Mouse (Mus musculus) kidney, embryonic 16.5 days (tissue): ENCODE measurements around the gene Vars2. TPM values are rescaled to one million over a fixed set of nuclear protein-coding genes. Genes with fewer than 3 reads are reported as not detected.
A peak's percentile ranks its signal among the peaks of the same experiment; 100 is the strongest.

Experiments
- ATAC-seq: fragments of 200-750 bp; cut with Nextera tagmentation; 2 replicates; pipeline ENCODE4 v1.8.0; 2017; ENCODE audit warnings: moderate TSS enrichment; ENCODE audit not compliant: low FRiP score, low TSS enrichment
- H3K27ac ChIP-seq: fragments of 300-500 bp; sonication (generic); 2 replicates; pipeline ENCODE4 v1.5.1; 2014; ENCODE audit warnings: low read length
- H3K27me3 ChIP-seq: fragments of 300-500 bp; sonication (generic); 2 replicates; pipeline ENCODE4 v1.6.1; 2014; ENCODE audit warnings: low read length, control low read depth, mixed read lengths; ENCODE audit not compliant: insufficient read depth
- H3K36me3 ChIP-seq: fragments of 300-500 bp; sonication (generic); 2 replicates; pipeline ENCODE4 v1.6.1; 2014; ENCODE audit warnings: low read length, control low read depth, mixed read lengths; ENCODE audit not compliant: insufficient read depth
- H3K4me1 ChIP-seq: fragments of 300-500 bp; sonication (generic); 2 replicates; pipeline ENCODE4 v1.6.1; 2014; ENCODE audit warnings: low read length, control low read depth, mixed read lengths; ENCODE audit not compliant: insufficient read depth
- H3K4me2 ChIP-seq: fragments of 300-500 bp; sonication (generic); replicated peaks from 2 replicates; pipeline ENCODE4 v1.6.1; 2014; ENCODE audit warnings: low read depth, low read length
- H3K4me3 ChIP-seq: fragments of 300-500 bp; sonication (generic); 2 replicates; pipeline ENCODE4 v1.5.1; 2014; ENCODE audit warnings: mild to moderate bottlenecking, low read length
- H3K9ac ChIP-seq: fragments of 300-500 bp; sonication (generic); replicated peaks from 2 replicates; pipeline ENCODE4 v1.6.1; 2014; ENCODE audit warnings: low read length
- H3K9me3 ChIP-seq: fragments of 300-500 bp; sonication (generic); 2 replicates; pipeline ENCODE4 v1.6.1; 2016; ENCODE audit warnings: low read length, control low read depth
- WGBS: fragments of 180-500 bp; shearing (Covaris S2); extraction: QIAGEN DNeasy Blood & Tissue Kit; methylation state at CpG from one replicate; pipeline ENCODE4 v1.1.7; 2014; 5-methylcytosine and 5-hydroxymethylcytosine counted together
- polyA plus RNA-seq: library from polyadenylated mRNA; unstranded; fragments of >200 nt; fragmentation: Nextera tagmentation; extraction: Ambion mirVana; gene quantifications from 2 replicates; pipeline ENCODE4 v1.2.1, GENCODE M21; 2015

The Vars2 gene
- polyA plus RNA-seq, 1 experiment from 2014 or later: 21.0 TPM

- no peak for ATAC-seq
- no peaks in the 10 kb centered on the region for H3K4me1 ChIP-seq
- H3K4me2 ChIP-seq: peak overlapping the region; percentile 36
- peak overlapping the region; percentile 13; the same call in 1 of the 2 replicates for H3K27ac ChIP-seq
- no peaks in the 10 kb centered on the region for H3K9me3 ChIP-seq
- H3K27me3 ChIP-seq: no peaks in the 10 kb centered on the region
- no peak overlapping the region for H3K4me3 ChIP-seq
- WGBS: 75% methylated on average over 6 of the region's 6 CpGs
- H3K9ac ChIP-seq: no peak overlapping the region
- no peaks in the 10 kb centered on the region for H3K36me3 ChIP-seq
Measured at GRCm38 (mm10) chr17:35639352-35639751, 28.0 kb downstream of the Vars2 start.

- H3K9ac ChIP-seq: no peak overlapping the region
- 25% methylated on average over 14 of the region's 14 CpGs for WGBS
- H3K4me3 ChIP-seq: no peak overlapping the region
- peak; percentile 91 for ATAC-seq
- H3K9me3 ChIP-seq: no peaks in the 10 kb centered on the region
- H3K4me1 ChIP-seq: no peaks in the 10 kb centered on the region
- peak overlapping the region; percentile 23; the same call in 1 of the 2 replicates for H3K27ac ChIP-seq
- H3K27me3 ChIP-seq: no peaks in the 10 kb centered on the region
- peak overlapping the region; percentile 38 for H3K4me2 ChIP-seq
- H3K36me3 ChIP-seq: no peaks in the 10 kb centered on the region
Measured at GRCm38 (mm10) chr17:35638475-35639190, 28.8 kb downstream of the Vars2 start.

- ATAC-seq: no peak
- Histone ChIP-seq H3K9me3 (no peaks in the 10 kb centered on the region), H3K9ac (no peak overlapping the region), H3K4me1 (no peaks in the 10 kb centered on the region), H3K4me3 (no peak overlapping the region), H3K27me3 (no peaks in the 10 kb centered on the region), H3K27ac (no peak overlapping the region), H3K4me2 (no peak overlapping the region), H3K36me3 (no peaks in the 10 kb centered on the region)
- 50% methylated on average over 5 of the region's 5 CpGs for WGBS
Measured at GRCm38 (mm10) chr17:35636363-35636762, 31.0 kb downstream of the Vars2 start.

- Histone ChIP-seq H3K36me3 (no peaks in the 10 kb centered on the region), H3K4me2 (peak overlapping the region; percentile 75), H3K9me3 (no peaks in the 10 kb centered on the region), H3K9ac (peak overlapping the region; percentile 54), H3K4me1 (no peaks in the 10 kb centered on the region), H3K27ac (no peak overlapping the region), H3K27me3 (no peaks in the 10 kb centered on the region), H3K4me3 (peak overlapping the region; percentile 50)
- 1% methylated on average over 15 of the region's 15 CpGs for WGBS
- ATAC-seq: no peak
Measured at GRCm38 (mm10) chr17:35635699-35636111, 31.7 kb downstream of the Vars2 start.

- Histone ChIP-seq H3K4me3 (no peak overlapping the region), H3K27ac (no peak overlapping the region), H3K36me3 (no peaks in the 10 kb centered on the region), H3K4me1 (no peaks in the 10 kb centered on the region), H3K9ac (no peak overlapping the region), H3K4me2 (no peak overlapping the region), H3K9me3 (no peaks in the 10 kb centered on the region), H3K27me3 (no peaks in the 10 kb centered on the region)
- WGBS: 91% methylated on average over 3 of the region's 3 CpGs
- no peak for ATAC-seq
Measured at GRCm38 (mm10) chr17:35635202-35635601, 32.2 kb downstream of the Vars2 start.

- no peaks in the 10 kb centered on the region for H3K4me1 ChIP-seq
- no peaks in the 10 kb centered on the region for H3K27me3 ChIP-seq
- peak; percentile 44; the same call in 1 of the 2 replicates for ATAC-seq
- no peak overlapping the region for H3K9ac ChIP-seq
- WGBS: 21% methylated on average over 1 of the region's 1 CpGs
- H3K4me3 ChIP-seq: no peak overlapping the region
- no peaks in the 10 kb centered on the region for H3K9me3 ChIP-seq
- H3K4me2 ChIP-seq: no peak overlapping the region
- H3K36me3 ChIP-seq: no peaks in the 10 kb centered on the region
- H3K27ac ChIP-seq: no peak overlapping the region
Measured at GRCm38 (mm10) chr17:35633992-35634391, 33.4 kb downstream of the Vars2 start.

GRCm38 (mm10) chr17:35626537-35626936 lies 40.9 kb downstream of the Vars2 start, which contains the start of gene Gm9573:
Gm9573 (minus strand) TSS chr17:35626637.
- H3K9ac ChIP-seq: no peak within 1 kb of the TSS
- no peak within 1 kb of the TSS for H3K27ac ChIP-seq
- no peaks in the 10 kb centered on the region for H3K27me3 ChIP-seq
- no peak for ATAC-seq
- no peak within 1 kb of the TSS for H3K4me3 ChIP-seq
- no peaks in the 10 kb centered on the region for H3K36me3 ChIP-seq
- whole genome bisulfite sequencing: 80% methylated on average over 7 of the region's 7 CpGs
- H3K4me2 ChIP-seq: no peak within 1 kb of the TSS
- H3K9me3 ChIP-seq: no peaks in the 10 kb centered on the region
- H3K4me1 ChIP-seq: no peaks in the 10 kb centered on the region

- Histone ChIP-seq H3K27ac (no peak overlapping the region), H3K9ac (no peak overlapping the region), H3K36me3 (no peaks in the 10 kb centered on the region), H3K4me2 (no peak overlapping the region), H3K27me3 (no peaks in the 10 kb centered on the region), H3K4me1 (no peaks in the 10 kb centered on the region), H3K4me3 (no peak overlapping the region), H3K9me3 (no peaks in the 10 kb centered on the region)
- no peak for ATAC-seq
- WGBS: 78% methylated on average over 4 of the region's 4 CpGs
Measured at GRCm38 (mm10) chr17:35617127-35617526, 50.3 kb downstream of the Vars2 start.
